Mouse (Mus musculus) 3134 (cell line): ENCODE results near the gene Olfr132.
"Not testable (repeated sequence)": the region's sequence is repeated elsewhere in the genome, so short reads cannot be mapped to it uniquely, and the experiment has no call there.

Experiments used
- DNase-seq: peaks from one replicate; pipeline ENCODE4 v3.0.0-alpha.2; 2011; ENCODE audit warnings: low spot score; ENCODE audit not compliant: insufficient read length; ENCODE audit errors: extremely low read depth

The Olfr132 gene

DNA sequence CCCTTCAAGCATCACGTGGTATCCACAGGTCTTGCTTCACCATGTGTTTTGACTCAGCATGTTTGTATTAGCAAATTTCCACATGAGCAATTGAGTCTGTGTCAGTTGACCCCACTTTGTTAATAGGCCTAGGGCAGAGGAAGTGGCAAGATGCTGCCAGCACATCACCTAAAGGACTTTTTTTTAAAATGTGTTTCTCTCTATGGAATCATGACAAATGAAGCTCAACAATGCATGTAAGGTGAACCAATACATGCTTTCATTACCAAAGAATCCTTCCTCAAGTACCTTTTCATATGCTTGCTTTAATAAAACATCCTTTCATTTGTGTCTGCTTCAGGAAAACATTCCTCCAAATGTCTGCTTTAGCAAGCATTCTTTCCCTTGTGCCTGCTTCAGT, at the start of gene Olfr132:
Gene Olfr132 (minus strand): TSS at position 101 of the 400 bp plus-strand sequence.
- no peak for DNase-seq

DNA sequence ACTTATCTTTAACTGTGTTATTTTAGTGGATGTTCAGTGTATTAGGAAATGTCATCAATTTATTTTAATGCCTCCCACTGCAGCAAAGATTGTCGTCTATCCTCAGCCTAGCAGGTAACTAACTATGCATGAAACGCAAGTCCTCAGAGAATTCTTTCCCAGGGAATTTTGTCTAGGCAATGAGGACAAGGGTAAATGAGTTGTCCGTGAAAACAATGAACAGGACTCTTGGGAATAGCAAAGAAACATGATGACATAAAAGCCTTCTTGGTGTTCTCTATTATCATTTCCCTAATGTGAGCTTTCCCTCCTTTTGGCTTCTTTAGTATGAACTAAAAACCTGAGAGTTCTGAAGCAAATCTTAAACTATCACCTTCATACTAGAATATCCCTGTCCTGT, 36.8 kb upstream of the Olfr132 start, which contains the start of gene Olfr134:
Gene Olfr134 (plus strand): TSS at position 301 of the 400 bp plus-strand sequence.
- no peak for DNase-seq

DNA sequence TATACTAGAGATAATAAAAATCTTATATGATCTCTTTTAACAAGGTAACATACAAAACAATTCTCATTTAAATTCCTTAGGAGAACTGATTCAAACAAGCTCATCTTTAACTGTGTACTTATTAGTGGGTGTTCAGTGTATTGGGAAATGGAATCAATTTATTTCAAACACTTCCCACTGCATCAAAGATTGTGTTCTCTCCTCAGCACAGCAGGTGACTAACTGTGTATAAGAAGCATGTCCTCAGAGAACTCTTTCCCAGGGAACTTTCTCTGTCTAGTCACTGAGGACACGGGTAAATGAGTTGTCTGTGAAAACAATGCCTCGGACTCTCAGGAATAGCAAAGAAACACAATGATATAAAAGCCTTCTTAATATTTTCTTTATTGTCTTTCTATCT, 10.7 kb upstream of the Olfr132 start, which contains the start of gene Olfr133:
Gene Olfr133 (plus strand): TSS at position 301 of the 400 bp plus-strand sequence.
- no peak for DNase-seq

DNA sequence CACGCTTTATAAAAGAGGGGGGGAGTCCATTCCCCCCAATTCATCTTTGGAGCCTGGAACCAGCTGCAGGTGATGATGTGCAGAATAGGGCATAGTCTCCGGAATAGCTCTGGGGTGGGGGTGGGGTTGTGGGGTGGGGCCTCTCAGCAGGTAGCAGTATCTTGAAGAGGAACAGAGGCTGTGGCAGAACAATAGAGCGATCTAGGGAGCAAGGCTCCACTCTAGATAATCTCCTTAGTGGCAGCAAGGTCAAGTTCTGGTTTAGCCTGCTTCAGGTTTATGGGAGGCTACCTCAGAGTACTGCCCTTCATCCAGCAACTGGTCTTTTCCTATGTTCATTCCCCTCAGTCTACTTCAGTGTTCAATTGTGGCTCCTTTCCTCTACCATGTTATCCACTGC, 9.0 kb downstream of the Olfr132 start:
- not testable (repeated sequence) for DNase-seq

DNA sequence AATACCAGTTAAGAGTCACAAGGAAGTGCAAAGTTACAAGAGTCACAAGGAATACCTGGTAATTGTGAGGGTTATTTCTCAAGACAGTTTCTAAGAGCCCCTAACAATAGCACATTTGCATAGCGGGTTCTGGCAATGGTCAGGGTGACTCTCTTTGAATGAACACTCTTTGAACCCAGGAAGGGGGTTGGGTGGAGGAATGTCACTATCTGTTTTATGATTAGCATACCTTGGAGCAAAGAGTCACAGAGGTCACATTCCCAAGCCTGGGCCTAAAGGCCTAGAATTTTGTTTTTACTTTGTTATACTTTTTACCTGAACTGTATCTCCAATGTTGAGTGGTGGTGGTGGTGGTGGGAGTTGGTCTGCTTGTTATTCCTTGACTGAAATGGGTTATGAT, 10.1 kb downstream of the Olfr132 start:
- not testable (repeated sequence) for DNase-seq

DNA sequence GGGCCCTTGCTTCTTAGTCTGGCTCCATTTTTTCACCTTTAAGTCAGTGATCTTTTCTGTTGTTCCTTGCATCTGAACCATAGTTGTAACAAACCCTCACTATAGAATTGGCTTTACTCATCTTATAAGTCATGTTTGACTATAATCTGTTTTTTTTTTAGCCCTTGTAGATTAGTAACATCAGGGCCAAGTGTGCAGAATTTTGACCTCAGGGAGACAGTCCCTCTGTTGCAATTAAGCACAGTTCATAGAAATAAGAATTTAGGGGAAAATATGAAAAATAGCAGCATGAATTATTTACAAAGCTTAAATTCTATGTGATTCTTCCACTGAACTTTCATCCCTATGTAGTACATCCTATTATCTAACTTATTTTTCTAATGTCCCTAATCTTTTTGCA, 45.7 kb downstream of the Olfr132 start, which contains the start of gene Olfr131:
Gene Olfr131 (minus strand): TSS at position 101 of the 400 bp plus-strand sequence.
- no peak for DNase-seq

DNA sequence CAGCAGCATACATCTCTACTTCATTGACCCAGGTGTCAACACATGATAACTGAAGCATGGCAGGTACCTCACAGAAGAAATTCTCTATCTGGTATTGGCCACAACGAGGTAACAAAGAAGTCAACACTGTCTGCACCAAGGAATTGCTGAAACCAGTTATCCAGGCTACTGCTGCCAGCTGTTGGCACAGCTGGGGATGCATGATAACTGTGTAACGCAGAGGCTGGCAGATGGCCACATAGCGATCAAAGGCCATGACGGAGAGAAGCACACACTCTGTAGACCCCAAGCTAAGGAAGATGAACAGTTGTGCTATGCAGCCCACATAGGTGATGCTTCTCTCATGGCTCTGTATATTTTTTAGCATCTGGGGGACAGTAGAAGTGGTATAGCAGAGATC, 52.0 kb downstream of the Olfr132 start:
- DNase-seq: no peak
